Mouse (Mus musculus) hindbrain, embryonic 11.5 days (tissue): Measurements from ENCODE around the gene Adcyap1r1. TPM values are rescaled to one million over a fixed set of nuclear protein-coding genes. Genes with fewer than 3 reads are reported as not detected.

Source experiments
- polyA plus RNA-seq: library from polyadenylated mRNA; unstranded; fragments of >200 nt; fragmentation: Nextera tagmentation; extraction: Ambion mirVana; gene quantifications from 2 replicates; pipeline ENCODE4 v1.2.1, GENCODE M21; 2014

Gene Adcyap1r1
- polyA plus RNA-seq, 1 experiment from 2014 or later: 21.1 TPM

Other genes with a start within 250 kb of the Adcyap1r1 start
- gene Mindy4, start 248.6 kb upstream of the Adcyap1r1 start, polyA plus RNA-seq: 11.9 and 12.6 TPM in 2 replicates
- 0.46 and 0.56 TPM in 2 replicates for gene Aqp1, start 115.5 kb upstream of the Adcyap1r1 start, polyA plus RNA-seq
- not detected in 2 replicates for gene Ghrhr, start 75.7 kb upstream of the Adcyap1r1 start, polyA plus RNA-seq
- gene Neurod6, start 229.3 kb downstream of the Adcyap1r1 start, polyA plus RNA-seq: 0.36 and 0.86 TPM in 2 replicates